Mouse (Mus musculus) heart, postnatal 14 days (tissue): ENCODE results near the gene Nrap. TPM values are rescaled to one million over a fixed set of nuclear protein-coding genes. Genes with fewer than 3 reads are reported as not detected.
"Not testable (repeated sequence)": the region's sequence is repeated elsewhere in the genome, so short reads cannot be mapped to it uniquely, and the experiment has no call there.

Source experiments
- DNase-seq, 2 experiments: peaks; one replicate each; pipeline ENCODE4 v3.0.0; 2021 to 2022
- intact Hi-C: fragments of 180-260 bp; cut with DNase I; formaldehyde crosslinking; loops from one replicate; pipeline ENCODE4 v1.15.1; 2025
- total RNA-seq, 2 experiments: library from RNA; stranded (reverse); gene quantifications; 2 replicates each; pipeline ENCODE4 v1.2.3; 2021

Gene Nrap
- total RNA-seq, 2 experiments from 2014 or later, result 219 to 250 TPM

GRCm38 (mm10) chr19:56368912-56369311, 20.9 kb downstream of the Nrap start:
- intact Hi-C loops, result no loop called here
- DNase-seq, result no peak

GRCm38 (mm10) chr19:56367778-56368177, 22.1 kb downstream of the Nrap start:
- intact Hi-C loops, result no loop called here
- DNase-seq, result no peak

GRCm38 (mm10) chr19:56366625-56367024, 23.2 kb downstream of the Nrap start:
- intact Hi-C loops, result no loop called here
- no peak for DNase-seq

GRCm38 (mm10) chr19:56366168-56366567, 23.7 kb downstream of the Nrap start:
- no peak for DNase-seq

GRCm38 (mm10) chr19:56364563-56364962, 25.3 kb downstream of the Nrap start:
- intact Hi-C loops, result no loop called here
- no peak for DNase-seq

More at GRCm38 (mm10) chr19:56366168-56366567, 23.7 kb downstream of the Nrap start:
- intact Hi-C loops, result no loop called here

GRCm38 (mm10) chr19:56363721-56364460, 25.9 kb downstream of the Nrap start:
- intact Hi-C loops, result no loop called here
- DNase-seq, result peak in 1 of 2 experiments; percentile 32

- intact Hi-C loops, result no loop called here
- no peak for DNase-seq
Observed at GRCm38 (mm10) chr19:56358890-56359289, 30.9 kb downstream of the Nrap start.

- DNase-seq, intact Hi-C loops: not testable (repeated sequence)
Observed at GRCm38 (mm10) chr19:56357374-56357708, 32.5 kb downstream of the Nrap start.

- intact Hi-C loops, result no loop called here
- DNase-seq, result peak; percentile 75 to 86
Observed at GRCm38 (mm10) chr19:56356480-56357373, 33.1 kb downstream of the Nrap start.

GRCm38 (mm10) chr19:56355201-56355600, 34.6 kb downstream of the Nrap start:
- intact Hi-C loops, result no loop called here
- no peak for DNase-seq

GRCm38 (mm10) chr19:56353689-56354088, 36.1 kb downstream of the Nrap start:
- DNase-seq, result no peak
- intact Hi-C loops, result no loop called here

GRCm38 (mm10) chr19:56349295-56349694, 40.5 kb downstream of the Nrap start:
- intact Hi-C loops, result no loop called here
- peak in 1 of 2 experiments; percentile 47 for DNase-seq

- DNase-seq, result no peak
- intact Hi-C loops, result no loop called here
Observed at GRCm38 (mm10) chr19:56346750-56347149, 43.1 kb downstream of the Nrap start.

- intact Hi-C loops, result no loop called here
- no peak for DNase-seq
Observed at GRCm38 (mm10) chr19:56346016-56346415, 43.8 kb downstream of the Nrap start.

GRCm38 (mm10) chr19:56343869-56344563, 45.8 kb downstream of the Nrap start:
- intact Hi-C loops, result no loop called here
- DNase-seq, result no peak

GRCm38 (mm10) chr19:56342006-56342405, 47.8 kb downstream of the Nrap start:
- peak; percentile 68 to 76 for DNase-seq
- intact Hi-C loops, result no loop called here

- intact Hi-C loops, result no loop called here
- no peak for DNase-seq
Observed at GRCm38 (mm10) chr19:56336826-56337225, 53.0 kb downstream of the Nrap start.

GRCm38 (mm10) chr19:56336321-56336720, 53.5 kb downstream of the Nrap start:
- intact Hi-C loops, result no loop called here
- DNase-seq, result no peak

- no peak for DNase-seq
- intact Hi-C loops, result no loop called here
Observed at GRCm38 (mm10) chr19:56326243-56326855, 63.5 kb downstream of the Nrap start.

GRCm38 (mm10) chr19:56325676-56326075, 64.2 kb downstream of the Nrap start:
- intact Hi-C loops, result no loop called here
- DNase-seq, result no peak
